Mouse (Mus musculus): ENCODE measurements around the gene Disp1. TPM values are rescaled to one million over a fixed set of nuclear protein-coding genes. Genes with fewer than 3 reads are reported as not detected.

Disp1 gene
- total RNA-seq, 2 experiments from 2014 or later, result 10.2 to 14.9 TPM

- DNase-seq, result peak; percentile 36
Observed at GRCm38 (mm10) chr1:183207141-183207540, 14.2 kb downstream of the Disp1 start.

GRCm38 (mm10) chr1:183200926-183201325, 20.4 kb downstream of the Disp1 start:
- no peak for DNase-seq

GRCm38 (mm10) chr1:183194763-183195162, 26.6 kb downstream of the Disp1 start:
- DNase-seq, result no peak

GRCm38 (mm10) chr1:183194151-183194550, 27.2 kb downstream of the Disp1 start:
- DNase-seq, result no peak

GRCm38 (mm10) chr1:183191398-183191797, 29.9 kb downstream of the Disp1 start:
- no peak for DNase-seq

DNA sequence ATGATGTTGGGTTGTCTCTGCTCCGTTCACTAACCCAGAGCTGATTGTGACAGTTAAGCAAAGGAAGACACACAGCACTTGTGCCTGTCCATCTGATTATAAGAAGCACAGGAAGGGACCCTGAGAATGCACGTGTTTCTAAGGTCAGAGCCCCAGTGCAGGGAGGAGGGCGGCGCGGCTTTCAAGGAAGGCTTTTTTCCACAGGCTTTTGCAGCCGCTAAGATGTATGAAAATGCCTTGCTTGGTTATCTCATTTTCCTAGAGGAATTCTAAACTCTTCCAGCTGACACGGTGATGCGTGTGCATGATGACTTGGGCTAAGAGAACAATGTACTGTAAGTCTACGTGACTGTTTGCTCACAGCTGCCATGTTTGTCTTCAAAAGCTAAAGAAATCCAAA, 30.9 kb downstream of the Disp1 start:
- DNase-seq, result no peak

DNA sequence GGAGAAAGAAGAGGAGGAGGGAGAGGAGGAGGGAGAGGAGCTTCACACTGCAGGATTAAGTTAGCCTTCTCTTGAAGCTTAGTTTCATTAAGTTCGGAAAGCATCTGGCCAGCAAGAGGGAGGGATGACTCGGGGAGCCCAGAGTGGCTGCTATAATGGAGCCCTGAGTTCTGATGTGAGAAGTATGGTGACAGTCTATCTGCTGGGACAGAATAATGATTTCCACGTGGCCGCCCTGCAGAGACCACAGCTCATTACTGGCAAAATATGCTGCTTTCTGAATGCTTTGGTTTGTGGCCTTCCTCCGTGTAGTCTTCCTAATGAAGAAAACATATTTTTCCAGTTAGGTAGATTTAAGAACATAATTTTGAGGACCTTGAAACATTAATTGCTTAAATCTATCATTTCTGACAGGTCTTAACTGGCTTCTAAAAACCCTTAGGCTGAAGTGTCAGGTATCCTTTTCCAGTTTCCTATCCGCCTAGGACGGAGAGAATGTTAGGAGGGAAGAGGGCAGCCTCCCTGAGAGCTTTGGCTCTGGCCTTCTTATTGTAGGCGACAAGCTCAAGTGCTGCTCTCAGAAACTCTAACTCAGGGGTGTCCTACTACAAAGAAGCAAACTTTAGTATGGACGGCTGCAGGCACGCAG, 32.2 kb downstream of the Disp1 start:
- DNase-seq, result no peak

DNA sequence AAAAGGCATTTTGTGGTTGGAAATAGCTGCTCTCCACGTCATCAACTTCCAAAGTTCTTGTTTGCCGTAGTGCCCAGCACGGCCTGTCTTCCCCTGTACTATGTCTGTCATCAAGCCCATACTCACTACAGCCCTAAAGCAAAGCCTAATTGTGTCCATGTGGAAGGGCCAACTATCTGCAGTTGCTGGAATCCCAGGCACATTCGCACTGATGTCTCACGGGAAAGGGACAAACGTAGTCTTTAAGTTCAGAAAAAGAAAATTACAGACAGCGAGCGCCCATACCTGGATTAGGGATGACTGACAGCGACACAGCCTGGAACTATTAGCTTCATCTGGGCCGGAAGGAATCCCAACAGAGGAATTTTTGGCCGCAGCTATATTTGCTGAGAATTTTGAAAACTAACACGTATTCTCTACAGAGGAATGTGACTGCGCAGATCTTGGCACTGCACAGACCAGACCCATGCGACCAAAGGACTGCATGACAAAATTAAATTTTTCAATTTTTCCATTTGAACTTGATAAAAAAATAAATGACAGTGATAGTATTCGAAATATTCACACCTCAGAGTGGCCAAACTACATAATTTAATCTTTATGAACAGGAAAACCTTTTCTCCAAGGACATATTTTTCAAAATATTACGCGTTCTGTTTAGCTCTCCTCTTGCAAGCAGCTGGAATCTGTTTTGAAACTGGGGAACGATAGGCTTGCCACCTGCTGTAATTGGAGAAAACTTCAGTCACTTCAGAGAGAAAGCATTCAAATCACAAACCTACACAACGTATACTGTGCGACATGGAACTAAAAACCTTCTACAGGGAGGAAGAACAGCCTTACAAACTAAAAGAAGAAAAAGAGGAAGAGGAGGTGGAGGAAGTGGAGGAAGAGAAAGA, 33.0 kb downstream of the Disp1 start:
- no peak for DNase-seq

DNA sequence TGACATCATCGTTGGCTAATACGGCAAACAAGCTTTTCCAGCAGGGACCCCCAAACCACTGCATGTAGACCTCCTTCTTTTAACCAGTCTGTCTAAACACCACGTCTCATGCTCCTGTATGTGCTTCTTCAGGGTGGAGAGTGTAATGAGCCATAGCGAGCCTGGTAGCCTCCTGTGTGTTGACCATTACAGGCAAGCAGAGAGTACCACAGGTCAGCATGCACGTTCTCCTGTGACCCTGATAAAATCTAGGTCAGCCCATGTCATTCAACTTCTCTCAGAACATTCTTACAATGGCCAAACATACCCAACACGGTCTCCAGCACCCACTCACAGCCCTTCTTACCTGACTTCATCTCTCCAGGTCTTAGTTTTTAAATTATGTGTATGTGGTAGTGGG, 35.8 kb downstream of the Disp1 start:
- DNase-seq, result no peak

DNA sequence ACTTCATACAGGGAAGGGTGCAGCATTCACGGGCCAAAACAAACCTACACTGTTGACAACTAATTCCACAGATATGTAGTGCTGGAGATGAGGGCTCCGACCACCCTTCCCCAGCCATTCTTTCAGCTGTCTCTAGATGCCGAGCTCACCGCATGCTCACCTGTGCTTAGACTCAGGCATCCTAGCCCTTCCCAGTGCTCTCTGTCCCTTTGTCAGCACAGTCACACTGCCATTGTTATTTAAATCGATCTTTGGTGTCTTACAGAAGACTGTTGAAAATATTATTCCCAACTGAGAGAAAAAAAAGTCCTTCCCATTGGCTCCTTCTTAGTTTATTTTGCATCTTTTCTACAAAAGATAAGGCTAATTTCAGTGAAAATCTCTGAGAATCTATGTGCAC, 36.6 kb downstream of the Disp1 start:
- DNase-seq, result no peak

DNA sequence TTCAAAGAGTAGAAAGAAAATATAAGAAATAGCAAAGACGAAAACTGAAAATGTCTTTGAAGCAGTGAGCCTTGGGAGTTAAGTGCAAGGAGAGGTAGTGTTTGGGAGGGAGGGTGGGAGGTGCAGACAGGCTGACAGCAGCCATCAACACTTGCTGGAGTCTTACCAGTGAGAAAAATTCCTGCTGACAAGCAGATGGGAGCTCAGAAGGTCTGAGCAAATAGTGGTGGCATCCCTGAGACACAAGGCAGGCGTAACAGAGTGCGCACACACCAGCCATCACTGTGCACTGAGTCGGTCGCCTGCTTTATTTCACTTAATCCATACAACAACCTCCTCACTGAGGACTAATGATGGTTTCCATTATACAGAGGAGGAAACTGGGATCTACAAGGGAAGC, 37.8 kb downstream of the Disp1 start:
- DNase-seq, result no peak

DNA sequence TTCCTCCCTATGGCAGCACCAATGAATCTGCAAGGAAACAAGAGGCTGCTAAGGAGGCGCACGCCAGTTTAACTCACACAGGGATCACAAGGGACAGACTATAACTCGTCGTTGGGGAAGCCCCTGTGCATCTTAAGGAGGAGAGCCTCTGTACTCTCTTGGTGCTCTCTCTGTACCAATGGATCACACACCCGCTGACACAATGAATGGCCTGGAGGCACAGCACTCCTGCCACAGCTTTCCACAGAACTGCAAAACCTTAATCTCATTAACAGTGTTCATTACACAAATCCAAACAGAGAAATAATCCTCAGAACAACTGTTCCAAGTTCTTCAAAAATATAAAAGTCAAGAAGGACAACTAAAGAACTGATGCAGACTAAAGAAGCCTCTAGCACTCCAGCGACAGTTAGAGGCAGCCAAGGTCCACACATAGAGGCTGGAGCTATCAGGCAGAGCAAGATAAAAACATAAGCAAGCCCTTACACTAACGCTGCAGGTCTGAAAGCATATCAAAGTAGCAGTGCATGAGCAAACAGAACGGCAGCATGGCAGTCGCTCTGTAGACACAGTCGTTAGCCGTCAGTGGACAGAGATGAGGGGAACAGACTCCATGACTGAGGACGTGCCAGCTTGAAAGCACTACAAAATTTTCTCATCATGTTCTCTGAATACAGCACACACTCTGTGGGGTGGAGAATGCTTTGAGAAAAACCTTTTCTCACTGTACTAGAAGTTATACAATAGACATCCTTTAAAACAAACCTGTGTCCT, 38.5 kb downstream of the Disp1 start:
- no peak for DNase-seq

- DNase-seq, result no peak
Observed at GRCm38 (mm10) chr1:183181030-183181395, 40.3 kb downstream of the Disp1 start.

DNA sequence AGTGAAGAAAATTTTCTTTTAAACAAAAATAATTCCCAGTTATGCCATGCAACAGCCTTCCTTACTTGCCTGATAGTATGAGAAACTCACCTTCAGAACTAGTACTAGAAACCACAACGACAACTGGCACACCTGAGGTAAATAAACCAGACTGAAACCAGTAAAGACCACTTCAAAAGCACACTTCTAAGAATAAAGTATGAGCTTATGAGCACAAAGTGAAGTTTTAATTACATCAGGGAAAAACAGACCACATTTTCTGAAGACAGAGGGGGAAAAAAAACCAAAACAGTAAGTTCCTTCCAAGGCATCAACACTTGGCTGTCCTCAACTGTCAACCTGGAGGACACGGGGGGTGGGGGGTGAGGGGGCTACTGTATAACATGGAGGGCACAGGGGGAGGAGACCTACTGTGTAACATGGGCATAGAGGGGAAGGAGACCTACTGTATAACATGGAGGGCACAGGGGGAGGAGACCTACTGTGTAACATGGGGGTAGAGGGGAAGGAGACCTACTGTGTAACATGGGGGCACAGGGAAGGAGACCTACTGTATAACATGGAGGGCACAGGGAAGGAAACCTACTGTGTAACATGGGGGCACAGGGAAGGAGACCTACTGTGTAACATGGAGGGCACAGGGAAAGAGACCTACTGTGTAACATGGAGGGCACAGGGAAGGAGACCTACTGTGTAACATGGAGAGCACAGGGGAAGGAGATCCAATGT, 40.9 kb downstream of the Disp1 start:
- no peak for DNase-seq

DNA sequence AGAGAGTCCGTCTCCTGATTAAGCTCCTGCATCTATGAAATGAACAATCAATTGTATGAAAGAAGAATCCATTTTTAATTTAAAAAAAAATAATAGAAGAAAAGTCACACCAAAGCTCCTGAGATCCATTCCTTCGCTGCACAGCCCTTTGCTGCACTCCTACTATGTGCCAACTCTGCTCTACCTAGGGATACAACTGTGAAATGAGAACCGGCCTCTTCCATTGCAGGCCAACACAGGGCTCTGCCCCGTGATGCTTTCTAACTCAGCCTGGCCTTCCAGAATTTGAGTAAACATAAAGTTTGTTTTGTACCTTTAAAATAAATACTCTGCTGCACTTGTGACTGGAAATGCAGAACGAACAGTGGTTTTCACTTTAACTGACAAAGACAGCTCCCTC, 42.0 kb downstream of the Disp1 start:
- DNase-seq, result no peak

GRCm38 (mm10) chr1:183175236-183175635, 46.1 kb downstream of the Disp1 start:
- DNase-seq, result no peak

- no peak for DNase-seq
Observed at GRCm38 (mm10) chr1:183171095-183171494, 50.2 kb downstream of the Disp1 start.

DNA sequence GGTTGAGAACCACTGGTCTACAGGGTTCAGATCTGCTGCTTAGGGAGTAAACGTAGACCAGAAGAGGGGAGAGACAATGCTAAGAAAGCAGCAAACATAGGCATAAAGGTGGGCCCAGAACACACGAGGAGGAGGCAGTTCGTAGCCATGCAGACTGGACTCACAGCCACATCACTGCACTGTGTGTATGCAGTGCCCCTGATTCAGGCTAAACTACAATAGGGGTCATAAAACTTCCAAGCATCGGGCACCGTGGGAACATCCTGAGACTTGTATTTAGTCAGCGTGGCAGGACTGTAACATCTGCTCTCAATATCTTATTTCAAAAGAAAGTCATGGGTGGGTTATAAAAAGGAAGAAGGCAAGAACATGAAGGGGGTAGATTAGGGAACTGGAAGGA, 52.9 kb downstream of the Disp1 start:
- no peak for DNase-seq

- no peak for DNase-seq
Observed at GRCm38 (mm10) chr1:183167776-183168175, 53.5 kb downstream of the Disp1 start.

- DNase-seq, result no peak
Observed at GRCm38 (mm10) chr1:183166700-183167099, 54.6 kb downstream of the Disp1 start.

DNA sequence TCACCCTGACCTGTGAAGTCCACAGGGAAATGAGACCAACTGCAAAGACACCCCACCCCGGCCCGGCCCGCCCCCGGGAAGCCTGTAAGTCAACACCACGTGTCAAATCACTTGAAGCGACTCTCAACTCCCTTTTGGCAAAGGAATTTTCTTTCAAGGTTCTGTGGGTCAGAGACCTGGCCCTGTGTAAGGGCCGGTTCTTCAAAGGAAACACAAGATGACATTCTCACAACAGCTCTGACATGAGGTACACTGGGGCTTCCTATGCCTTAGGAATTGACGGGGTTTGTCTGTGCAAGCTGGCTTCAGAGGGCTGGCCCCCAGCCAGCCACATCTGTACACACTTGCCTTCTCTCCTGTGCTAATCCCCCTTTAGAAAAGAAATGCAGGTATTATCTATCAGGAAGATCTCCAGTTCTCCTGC, 56.7 kb downstream of the Disp1 start:
- DNase-seq, result no peak

GRCm38 (mm10) chr1:183164190-183164580, 57.1 kb downstream of the Disp1 start:
- DNase-seq, result no peak
